Mouse (Mus musculus): Measurements from ENCODE around the gene Cyp4f40. TPM values are rescaled to one million over a fixed set of nuclear protein-coding genes. Genes with fewer than 3 reads are reported as not detected.

Cyp4f40 gene
- polyA plus RNA-seq, 1 experiment from 2014 or later: not detected

DNA sequence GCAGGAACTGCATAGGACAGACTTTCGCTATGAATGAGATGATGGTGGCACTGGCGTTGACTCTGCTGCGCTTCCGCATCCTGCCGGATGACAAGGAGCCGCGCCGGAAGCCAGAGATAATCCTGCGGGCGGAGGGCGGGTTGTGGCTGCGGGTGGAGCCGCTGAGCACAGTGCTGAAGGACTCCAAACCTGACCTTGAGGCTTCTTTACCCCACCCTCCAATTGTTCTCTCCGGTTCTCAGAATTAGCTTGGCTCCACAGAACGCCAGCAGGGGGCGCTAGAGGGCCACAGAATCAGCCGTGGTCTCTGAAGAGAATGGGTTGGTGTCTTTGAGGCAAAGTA, 23.8 kb upstream of the Cyp4f40 start:
- peak; percentile 98 for ATAC-seq
- H3K9me3 ChIP-seq (ENCODE audit: control insufficient read depth, low read length): no peaks in the 10 kb centered on the region
- peak overlapping the region; percentile 73 for H3K9ac ChIP-seq (ENCODE audit: low read depth, low read length)
- peak overlapping the region; percentile 45 for H3K4me3 ChIP-seq (ENCODE audit: low read length)
- peaks cover 2% of the 10 kb centered on the region; the same call in 1 of the 2 replicates for H3K4me1 ChIP-seq (ENCODE audit: control insufficient read depth, insufficient read depth, low read depth, low read length)
- peak overlapping the region; percentile 68 for H3K4me2 ChIP-seq (ENCODE audit: low read length)
- H3K27ac ChIP-seq (ENCODE audit: low read depth, low read length): no peak overlapping the region
- WGBS: under 1% methylated on average over 17 of the region's 17 CpGs
- no peaks in the 10 kb centered on the region for H3K27me3 ChIP-seq (replicated peaks; ENCODE audit: control insufficient read depth, insufficient read depth, low read length)
- H3K36me3 ChIP-seq (ENCODE audit: control insufficient read depth, insufficient read depth, low read length): no peaks in the 10 kb centered on the region

DNA sequence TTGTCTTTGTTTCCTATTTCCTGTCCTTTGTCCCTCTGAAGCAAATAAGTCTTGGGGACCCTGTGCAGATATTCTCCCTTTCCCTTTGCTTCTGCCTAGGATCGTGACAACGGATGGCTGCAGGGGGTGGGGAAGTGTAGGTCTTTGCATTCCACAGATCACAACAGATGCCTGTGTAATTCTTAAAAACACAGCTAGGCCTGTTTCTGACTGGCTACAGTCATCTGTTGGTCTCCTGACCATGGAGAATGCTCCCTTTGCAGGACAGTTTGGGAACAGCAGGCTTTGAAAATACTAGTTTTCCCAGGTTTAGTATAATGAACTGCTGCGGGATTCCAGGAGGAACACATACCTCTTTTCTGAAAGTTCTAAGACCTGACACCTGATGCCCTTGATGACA, 22.4 kb upstream of the Cyp4f40 start:
- H3K36me3 ChIP-seq (ENCODE audit: control insufficient read depth, insufficient read depth, low read length): no peaks in the 10 kb centered on the region
- no peak for ATAC-seq
- H3K27me3 ChIP-seq (replicated peaks; ENCODE audit: control insufficient read depth, insufficient read depth, low read length): no peaks in the 10 kb centered on the region
- H3K4me1 ChIP-seq (ENCODE audit: control insufficient read depth, insufficient read depth, low read depth, low read length): peaks cover 2% of the 10 kb centered on the region; the same call in 1 of the 2 replicates
- H3K9me3 ChIP-seq (ENCODE audit: control insufficient read depth, low read length): no peaks in the 10 kb centered on the region
- no peak overlapping the region for H3K9ac ChIP-seq (ENCODE audit: low read depth, low read length)
- H3K4me2 ChIP-seq (ENCODE audit: low read length): no peak overlapping the region
- no peak overlapping the region for H3K27ac ChIP-seq (ENCODE audit: low read depth, low read length)
- 49% methylated on average over 3 of the region's 3 CpGs for WGBS
- no peak overlapping the region for H3K4me3 ChIP-seq (ENCODE audit: low read length)

DNA sequence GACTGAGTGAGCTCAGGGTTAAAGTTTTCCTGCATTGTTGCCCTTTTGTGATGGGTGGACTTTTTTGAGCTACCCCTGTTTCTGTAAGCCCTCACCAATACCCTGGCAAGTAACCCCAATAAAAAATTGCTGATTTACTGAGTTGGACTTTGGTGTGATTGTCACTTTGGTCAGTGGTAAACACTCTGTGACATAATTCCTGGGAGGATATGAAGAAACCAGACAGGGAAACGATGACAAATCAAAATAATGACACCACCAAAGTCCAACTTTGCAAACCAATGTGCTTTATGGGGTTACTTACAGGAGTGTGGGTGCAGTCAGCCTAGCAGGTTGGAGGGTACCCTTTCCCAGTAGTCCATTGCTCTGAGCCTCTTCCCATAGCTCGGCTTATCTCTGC, 21.5 kb upstream of the Cyp4f40 start:
- WGBS: 89% methylated on average over 2 of the region's 2 CpGs
- Histone ChIP-seq H3K4me3 (ENCODE audit: low read length) (no peak overlapping the region), H3K4me1 (ENCODE audit: control insufficient read depth, insufficient read depth, low read depth, low read length) (peaks cover 2% of the 10 kb centered on the region; the same call in 1 of the 2 replicates), H3K27ac (ENCODE audit: low read depth, low read length) (no peak overlapping the region), H3K9ac (ENCODE audit: low read depth, low read length) (no peak overlapping the region), H3K4me2 (ENCODE audit: low read length) (no peak overlapping the region), H3K36me3 (ENCODE audit: control insufficient read depth, insufficient read depth, low read length) (no peaks in the 10 kb centered on the region), H3K27me3 (replicated peaks; ENCODE audit: control insufficient read depth, insufficient read depth, low read length) (no peaks in the 10 kb centered on the region), H3K9me3 (ENCODE audit: control insufficient read depth, low read length) (no peaks in the 10 kb centered on the region)
- no peak for ATAC-seq

- H3K36me3 ChIP-seq (ENCODE audit: control insufficient read depth, insufficient read depth, low read length): no peaks in the 10 kb centered on the region
- H3K4me1 ChIP-seq (ENCODE audit: control insufficient read depth, insufficient read depth, low read depth, low read length): no peaks in the 10 kb centered on the region
- WGBS: 86% methylated on average over 4 of the region's 4 CpGs
- H3K9me3 ChIP-seq (ENCODE audit: control insufficient read depth, low read length): no peaks in the 10 kb centered on the region
- no peak overlapping the region for H3K27ac ChIP-seq (ENCODE audit: low read depth, low read length)
- ATAC-seq: no peak
- H3K27me3 ChIP-seq (replicated peaks; ENCODE audit: control insufficient read depth, insufficient read depth, low read length): no peaks in the 10 kb centered on the region
- H3K9ac ChIP-seq (ENCODE audit: low read depth, low read length): no peak overlapping the region
- H3K4me3 ChIP-seq (ENCODE audit: low read length): no peak overlapping the region
- H3K4me2 ChIP-seq (ENCODE audit: low read length): no peak overlapping the region
Measured at GRCm38 (mm10) chr17:32646631-32647030, 12.1 kb upstream of the Cyp4f40 start.

DNA sequence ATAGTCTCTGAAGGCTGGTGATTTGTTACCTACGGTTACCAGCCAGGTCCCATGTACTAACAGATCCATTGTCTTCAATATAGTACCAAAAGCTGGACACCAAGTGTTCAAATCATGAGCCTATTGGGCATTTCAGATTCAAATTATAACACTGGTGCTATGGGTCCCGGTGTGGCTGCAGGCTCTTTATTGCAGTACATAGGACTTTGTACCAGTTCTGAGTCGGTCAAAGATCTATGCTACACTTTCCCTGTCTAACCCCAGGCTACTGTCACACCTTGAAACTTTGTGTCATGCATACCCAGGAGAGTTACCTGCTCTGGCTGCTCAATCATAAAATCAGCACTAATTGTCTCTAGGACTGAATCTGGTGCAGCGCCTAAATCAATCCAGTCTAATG, 4.8 kb upstream of the Cyp4f40 start:
- no peak overlapping the region for H3K4me3 ChIP-seq (ENCODE audit: low read length)
- H3K9me3 ChIP-seq (ENCODE audit: control insufficient read depth, low read length): no peaks in the 10 kb centered on the region
- no peak overlapping the region for H3K4me2 ChIP-seq (ENCODE audit: low read length)
- no peaks in the 10 kb centered on the region for H3K27me3 ChIP-seq (replicated peaks; ENCODE audit: control insufficient read depth, insufficient read depth, low read length)
- H3K9ac ChIP-seq (ENCODE audit: low read depth, low read length): no peak overlapping the region
- H3K36me3 ChIP-seq (ENCODE audit: control insufficient read depth, insufficient read depth, low read length): no peaks in the 10 kb centered on the region
- no peaks in the 10 kb centered on the region for H3K4me1 ChIP-seq (ENCODE audit: control insufficient read depth, insufficient read depth, low read depth, low read length)
- H3K27ac ChIP-seq (ENCODE audit: low read depth, low read length): no peak overlapping the region
- 95% methylated on average over 4 of the region's 4 CpGs for WGBS
- ATAC-seq: no peak

- H3K36me3 ChIP-seq (ENCODE audit: control insufficient read depth, insufficient read depth, low read length): no peaks in the 10 kb centered on the region
- H3K9ac ChIP-seq (ENCODE audit: low read depth, low read length): no peak overlapping the region
- H3K4me2 ChIP-seq (ENCODE audit: low read length): no peak overlapping the region
- no peak overlapping the region for H3K27ac ChIP-seq (ENCODE audit: low read depth, low read length)
- WGBS: 81% methylated on average over 3 of the region's 3 CpGs
- H3K9me3 ChIP-seq (ENCODE audit: control insufficient read depth, low read length): no peaks in the 10 kb centered on the region
- no peaks in the 10 kb centered on the region for H3K4me1 ChIP-seq (ENCODE audit: control insufficient read depth, insufficient read depth, low read depth, low read length)
- no peak for ATAC-seq
- H3K27me3 ChIP-seq (replicated peaks; ENCODE audit: control insufficient read depth, insufficient read depth, low read length): no peaks in the 10 kb centered on the region
- no peak overlapping the region for H3K4me3 ChIP-seq (ENCODE audit: low read length)
Measured at GRCm38 (mm10) chr17:32657041-32657440, 1.7 kb upstream of the Cyp4f40 start.

GRCm38 (mm10) chr17:32658246-32658645, 454 bp upstream of the Cyp4f40 start:
- 76% methylated on average over 1 of the region's 1 CpGs for WGBS
- Histone ChIP-seq H3K36me3 (ENCODE audit: control insufficient read depth, insufficient read depth, low read length) (no peaks in the 10 kb centered on the region), H3K4me2 (ENCODE audit: low read length) (no peak overlapping the region), H3K4me1 (ENCODE audit: control insufficient read depth, insufficient read depth, low read depth, low read length) (no peaks in the 10 kb centered on the region), H3K27me3 (replicated peaks; ENCODE audit: control insufficient read depth, insufficient read depth, low read length) (no peaks in the 10 kb centered on the region), H3K27ac (ENCODE audit: low read depth, low read length) (no peak overlapping the region), H3K9ac (ENCODE audit: low read depth, low read length) (no peak overlapping the region), H3K9me3 (ENCODE audit: control insufficient read depth, low read length) (no peaks in the 10 kb centered on the region), H3K4me3 (ENCODE audit: low read length) (no peak overlapping the region)
- no peak for ATAC-seq

GRCm38 (mm10) chr17:32673976-32674375, 15.3 kb downstream of the Cyp4f40 start:
- H3K4me2 ChIP-seq (ENCODE audit: low read length): no peak overlapping the region
- H3K36me3 ChIP-seq (ENCODE audit: control insufficient read depth, insufficient read depth, low read length): no peaks in the 10 kb centered on the region
- H3K27me3 ChIP-seq (replicated peaks; ENCODE audit: control insufficient read depth, insufficient read depth, low read length): no peaks in the 10 kb centered on the region
- H3K4me1 ChIP-seq (ENCODE audit: control insufficient read depth, insufficient read depth, low read depth, low read length): no peaks in the 10 kb centered on the region
- ATAC-seq: no peak
- no peaks in the 10 kb centered on the region for H3K9me3 ChIP-seq (ENCODE audit: control insufficient read depth, low read length)
- H3K9ac ChIP-seq (ENCODE audit: low read depth, low read length): no peak overlapping the region
- no peak overlapping the region for H3K4me3 ChIP-seq (ENCODE audit: low read length)
- WGBS: 69% methylated on average over 7 of the region's 7 CpGs
- no peak overlapping the region for H3K27ac ChIP-seq (ENCODE audit: low read depth, low read length)

GRCm38 (mm10) chr17:32676040-32676635, 17.4 kb downstream of the Cyp4f40 start:
- 42% methylated on average over 21 of the region's 21 CpGs for WGBS
- Histone ChIP-seq H3K27me3 (replicated peaks; ENCODE audit: control insufficient read depth, insufficient read depth, low read length) (no peaks in the 10 kb centered on the region), H3K4me1 (ENCODE audit: control insufficient read depth, insufficient read depth, low read depth, low read length) (no peaks in the 10 kb centered on the region), H3K4me2 (ENCODE audit: low read length) (peak overlapping the region; percentile 27), H3K9ac (ENCODE audit: low read depth, low read length) (no peak overlapping the region), H3K9me3 (ENCODE audit: control insufficient read depth, low read length) (no peaks in the 10 kb centered on the region), H3K27ac (ENCODE audit: low read depth, low read length) (no peak overlapping the region), H3K36me3 (ENCODE audit: control insufficient read depth, insufficient read depth, low read length) (no peaks in the 10 kb centered on the region), H3K4me3 (ENCODE audit: low read length) (no peak overlapping the region)
- peak; percentile 48; the same call in 1 of the 2 replicates for ATAC-seq

DNA sequence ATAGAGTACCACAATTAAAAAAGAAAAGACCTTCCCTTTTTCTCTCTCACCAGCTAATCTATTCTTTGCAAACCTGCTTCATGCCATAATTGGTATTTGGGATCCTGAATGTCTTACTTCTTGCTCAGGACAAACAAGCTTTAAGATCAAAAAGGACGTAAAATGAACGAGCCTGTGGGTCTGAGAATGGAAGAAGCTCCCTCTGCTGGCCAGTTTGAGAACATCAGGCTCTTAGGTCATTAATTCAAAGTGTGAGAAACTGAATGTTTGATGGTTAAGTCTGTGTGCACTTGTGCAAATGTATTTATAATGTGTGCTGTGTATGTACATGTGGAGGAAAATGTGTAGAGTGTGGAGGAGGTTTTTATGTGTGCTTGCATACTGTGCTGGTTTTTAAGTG, 21.7 kb downstream of the Cyp4f40 start:
- ATAC-seq: no peak
- no peak overlapping the region for H3K27ac ChIP-seq (ENCODE audit: low read depth, low read length)
- no peaks in the 10 kb centered on the region for H3K27me3 ChIP-seq (replicated peaks; ENCODE audit: control insufficient read depth, insufficient read depth, low read length)
- no peaks in the 10 kb centered on the region for H3K9me3 ChIP-seq (ENCODE audit: control insufficient read depth, low read length)
- H3K9ac ChIP-seq (ENCODE audit: low read depth, low read length): no peak overlapping the region
- no peaks in the 10 kb centered on the region for H3K36me3 ChIP-seq (ENCODE audit: control insufficient read depth, insufficient read depth, low read length)
- no peaks in the 10 kb centered on the region for H3K4me1 ChIP-seq (ENCODE audit: control insufficient read depth, insufficient read depth, low read depth, low read length)
- 16% methylated on average over 2 of the region's 2 CpGs for WGBS
- no peak overlapping the region for H3K4me2 ChIP-seq (ENCODE audit: low read length)
- no peak overlapping the region for H3K4me3 ChIP-seq (ENCODE audit: low read length)
